Mouse (Mus musculus) liver, embryonic 15.5 days (tissue): ENCODE measurements at regions not wholly inside any gene's neighbourhood (a gene's known extent, or its start where the extent isn't known, plus 50 kb on each side); places are given as distances from the start of the nearest gene placed in this dataset.

Source experiments
- ATAC-seq: fragments of 200-750 bp; cut with Nextera tagmentation; 2 replicates; pipeline ENCODE4 v1.8.0; 2017; ENCODE audit warnings: moderate number of reproducible peaks, mild to moderate bottlenecking, moderate library complexity; ENCODE audit not compliant: insufficient read depth
- H3K27ac ChIP-seq: fragments of 300-500 bp; sonication (generic); replicated peaks from 2 replicates; pipeline ENCODE4 v1.5.1; 2015; ENCODE audit warnings: mild to moderate bottlenecking, inconsistent platforms
- H3K27me3 ChIP-seq: fragments of 300-500 bp; sonication (generic); 2 replicates; pipeline ENCODE4 v1.6.1; 2015; ENCODE audit warnings: mild to moderate bottlenecking, inconsistent platforms
- H3K36me3 ChIP-seq: fragments of 300-500 bp; sonication (generic); replicated peaks from 2 replicates; pipeline ENCODE4 v1.6.1; 2015; ENCODE audit warnings: moderate library complexity, mild to moderate bottlenecking, inconsistent platforms
- H3K4me1 ChIP-seq: fragments of 300-500 bp; sonication (generic); replicated peaks from 2 replicates; pipeline ENCODE4 v1.6.1; 2015; ENCODE audit warnings: inconsistent platforms
- H3K4me2 ChIP-seq: fragments of 300-500 bp; sonication (generic); 2 replicates; pipeline ENCODE4 v1.6.1; 2015; ENCODE audit warnings: moderate library complexity, mild to moderate bottlenecking, inconsistent platforms
- H3K4me3 ChIP-seq: fragments of 300-500 bp; sonication (generic); replicated peaks from 2 replicates; pipeline ENCODE4 v1.5.1; 2015; ENCODE audit warnings: mild to moderate bottlenecking, inconsistent platforms
- H3K9ac ChIP-seq: fragments of 300-500 bp; sonication (generic); 2 replicates; pipeline ENCODE4 v1.6.1; 2015; ENCODE audit warnings: moderate library complexity, mild to moderate bottlenecking, inconsistent platforms
- H3K9me3 ChIP-seq: fragments of 300-500 bp; sonication (generic); replicated peaks from 2 replicates; pipeline ENCODE4 v1.6.1; 2016; ENCODE audit warnings: inconsistent platforms
- WGBS: fragments of 180-500 bp; shearing (Covaris S2); methylation state at CpG from one replicate; pipeline ENCODE4 v1.1.7; 2015; ENCODE audit warnings: mixed read lengths; ENCODE audit not compliant: insufficient replicate concordance; 5-methylcytosine and 5-hydroxymethylcytosine counted together

- no peak overlapping the region for H3K4me3 ChIP-seq
- H3K4me1 ChIP-seq = no peaks in the 10 kb centered on the region
- WGBS = 50% methylated on average over 7 of the region's 7 CpGs
- H3K4me2 ChIP-seq = no peak overlapping the region
- no peaks in the 10 kb centered on the region for H3K27me3 ChIP-seq
- no peak for ATAC-seq
- H3K9ac ChIP-seq = no peak overlapping the region
- H3K36me3 ChIP-seq = no peaks in the 10 kb centered on the region
- H3K27ac ChIP-seq = no peak overlapping the region
- no peaks in the 10 kb centered on the region for H3K9me3 ChIP-seq
These were observed 312.7 kb upstream of the Irx4 start for GRCm38 (mm10) chr13:72947374-72948165.

GRCm38 (mm10) chr13:72958616-72959518 is 301.4 kb upstream of the Irx4 start:
- Histone ChIP-seq H3K36me3 (no peaks in the 10 kb centered on the region), H3K4me2 (no peak overlapping the region), H3K9me3 (no peaks in the 10 kb centered on the region), H3K9ac (no peak overlapping the region), H3K27ac (no peak overlapping the region), H3K4me1 (no peaks in the 10 kb centered on the region), H3K27me3 (no peaks in the 10 kb centered on the region), H3K4me3 (no peak overlapping the region)
- 36% methylated on average over 15 of the region's 15 CpGs for WGBS
- ATAC-seq = no peak

GRCm38 (mm10) chr13:72961291-72961690 is 299.0 kb upstream of the Irx4 start:
- Histone ChIP-seq H3K27me3 (no peaks in the 10 kb centered on the region), H3K9ac (no peak overlapping the region), H3K4me1 (no peaks in the 10 kb centered on the region), H3K36me3 (no peaks in the 10 kb centered on the region), H3K27ac (no peak overlapping the region), H3K4me2 (no peak overlapping the region), H3K9me3 (no peaks in the 10 kb centered on the region), H3K4me3 (no peak overlapping the region)
- no peak for ATAC-seq
- 63% methylated on average over 3 of the region's 3 CpGs for WGBS

DNA sequence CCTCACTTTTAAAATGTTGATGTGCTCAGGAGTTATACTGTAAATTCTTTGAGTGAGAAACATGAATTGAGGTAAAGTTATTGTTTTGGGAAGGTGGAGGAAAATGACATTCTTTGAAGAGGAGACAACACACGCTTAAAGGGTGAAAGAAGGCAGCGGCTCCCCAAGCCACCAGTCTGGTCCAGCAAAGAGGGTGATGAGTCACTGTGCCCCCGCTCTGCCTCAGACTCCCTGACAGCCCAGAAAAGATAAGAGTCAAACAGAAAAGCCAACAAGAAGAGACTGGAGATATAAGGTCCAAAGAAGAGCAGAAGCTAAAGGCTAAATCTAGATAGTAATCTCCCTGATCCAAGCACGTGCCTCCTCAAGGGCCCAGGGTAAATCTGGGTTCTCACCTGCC is 288.1 kb upstream of the Irx4 start:
- 64% methylated on average over 4 of the region's 4 CpGs for WGBS
- Histone ChIP-seq H3K27me3 (no peaks in the 10 kb centered on the region), H3K9me3 (no peaks in the 10 kb centered on the region), H3K4me2 (no peak overlapping the region), H3K9ac (no peak overlapping the region), H3K36me3 (no peaks in the 10 kb centered on the region), H3K4me1 (no peaks in the 10 kb centered on the region), H3K27ac (no peak overlapping the region), H3K4me3 (no peak overlapping the region)
- ATAC-seq = no peak

GRCm38 (mm10) chr13:72972894-72973293 is 287.4 kb upstream of the Irx4 start:
- Histone ChIP-seq H3K9ac (no peak overlapping the region), H3K27me3 (no peaks in the 10 kb centered on the region), H3K4me2 (no peak overlapping the region), H3K27ac (no peak overlapping the region), H3K9me3 (no peaks in the 10 kb centered on the region), H3K4me1 (no peaks in the 10 kb centered on the region), H3K36me3 (no peaks in the 10 kb centered on the region), H3K4me3 (no peak overlapping the region)
- 21% methylated on average over 1 of the region's 1 CpGs for WGBS
- no peak for ATAC-seq

- Histone ChIP-seq H3K27ac (no peak overlapping the region), H3K4me1 (no peaks in the 10 kb centered on the region), H3K27me3 (no peaks in the 10 kb centered on the region), H3K9me3 (no peaks in the 10 kb centered on the region), H3K4me2 (no peak overlapping the region), H3K9ac (no peak overlapping the region), H3K4me3 (no peak overlapping the region), H3K36me3 (no peaks in the 10 kb centered on the region)
- 38% methylated on average over 6 of the region's 6 CpGs for WGBS
- no peak for ATAC-seq
These were observed 283.1 kb upstream of the Irx4 start for GRCm38 (mm10) chr13:72977213-72977612.

GRCm38 (mm10) chr13:72977971-72978370 is 282.3 kb upstream of the Irx4 start:
- Histone ChIP-seq H3K4me1 (no peaks in the 10 kb centered on the region), H3K27me3 (no peaks in the 10 kb centered on the region), H3K36me3 (no peaks in the 10 kb centered on the region), H3K9ac (no peak overlapping the region), H3K27ac (no peak overlapping the region), H3K9me3 (no peaks in the 10 kb centered on the region), H3K4me3 (no peak overlapping the region), H3K4me2 (no peak overlapping the region)
- ATAC-seq = no peak
- WGBS = 49% methylated on average over 3 of the region's 3 CpGs

DNA sequence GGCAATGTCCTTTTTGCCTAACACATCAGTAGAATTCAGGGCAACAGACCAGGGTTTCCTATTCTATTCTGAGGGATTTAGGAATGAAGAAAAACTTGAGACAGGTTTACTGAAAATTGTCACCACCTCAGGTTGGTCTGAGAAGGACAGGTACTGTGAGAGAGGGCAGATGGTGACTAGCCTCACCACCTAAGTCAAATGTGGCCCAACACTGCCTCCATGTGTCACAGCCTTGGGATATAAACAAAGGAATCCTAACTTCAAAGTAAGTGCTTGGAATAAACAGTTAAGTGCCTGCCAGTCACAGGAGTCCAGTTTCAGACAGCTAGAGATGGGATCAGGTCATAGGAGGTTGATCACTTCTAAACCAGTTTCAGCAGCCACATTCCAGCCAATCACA is 281.3 kb upstream of the Irx4 start:
- no peaks in the 10 kb centered on the region for H3K4me1 ChIP-seq
- H3K9me3 ChIP-seq = no peaks in the 10 kb centered on the region
- no peak overlapping the region for H3K9ac ChIP-seq
- no peak overlapping the region for H3K4me2 ChIP-seq
- H3K36me3 ChIP-seq = no peaks in the 10 kb centered on the region
- no peak overlapping the region for H3K27ac ChIP-seq
- H3K4me3 ChIP-seq = no peak overlapping the region
- no peaks in the 10 kb centered on the region for H3K27me3 ChIP-seq
- ATAC-seq = no peak

DNA sequence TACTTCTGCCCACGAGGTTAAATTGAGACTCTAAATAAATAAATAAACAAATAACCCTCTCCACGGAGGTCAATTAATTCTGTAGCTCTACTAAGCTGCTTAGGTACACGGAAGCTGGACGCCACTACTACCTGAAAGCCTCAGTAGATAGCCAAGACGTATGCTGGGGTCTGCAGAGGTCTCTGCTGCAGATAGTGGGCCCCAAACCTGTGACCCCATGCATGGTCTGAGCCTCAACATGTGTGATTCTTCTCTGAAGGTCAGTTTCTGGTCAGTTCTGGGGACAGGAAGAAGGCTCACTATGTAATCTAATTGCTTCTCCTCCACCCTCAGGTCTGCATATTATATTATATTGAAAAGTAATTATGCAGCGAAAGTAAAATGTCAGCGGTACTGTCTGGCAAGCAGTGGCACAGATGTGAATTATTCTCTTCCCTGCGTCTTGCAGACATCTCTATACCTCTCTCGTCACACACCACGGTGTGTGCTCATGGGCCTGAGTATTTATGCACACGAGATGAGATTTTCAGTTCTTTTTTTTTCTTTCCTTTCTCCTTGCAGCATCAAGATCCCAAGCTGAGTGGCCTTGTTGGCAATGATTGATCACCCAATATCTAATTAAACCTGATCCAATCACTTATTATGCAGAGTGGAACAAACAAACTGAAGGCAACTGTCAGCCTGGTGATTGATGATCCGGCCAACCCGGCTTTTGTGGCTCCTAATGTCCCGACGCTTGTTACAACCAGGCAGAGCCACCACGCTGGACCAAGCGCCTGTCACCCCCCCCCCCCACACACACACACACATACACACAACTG is 267.5 kb upstream of the Irx4 start:
- ATAC-seq = no peak
- Histone ChIP-seq H3K27me3 (no peaks in the 10 kb centered on the region), H3K27ac (no peak overlapping the region), H3K9ac (no peak overlapping the region), H3K4me1 (no peaks in the 10 kb centered on the region), H3K4me3 (no peak overlapping the region), H3K9me3 (no peaks in the 10 kb centered on the region), H3K36me3 (no peaks in the 10 kb centered on the region), H3K4me2 (no peak overlapping the region)
- 60% methylated on average over 17 of the region's 17 CpGs for WGBS

DNA sequence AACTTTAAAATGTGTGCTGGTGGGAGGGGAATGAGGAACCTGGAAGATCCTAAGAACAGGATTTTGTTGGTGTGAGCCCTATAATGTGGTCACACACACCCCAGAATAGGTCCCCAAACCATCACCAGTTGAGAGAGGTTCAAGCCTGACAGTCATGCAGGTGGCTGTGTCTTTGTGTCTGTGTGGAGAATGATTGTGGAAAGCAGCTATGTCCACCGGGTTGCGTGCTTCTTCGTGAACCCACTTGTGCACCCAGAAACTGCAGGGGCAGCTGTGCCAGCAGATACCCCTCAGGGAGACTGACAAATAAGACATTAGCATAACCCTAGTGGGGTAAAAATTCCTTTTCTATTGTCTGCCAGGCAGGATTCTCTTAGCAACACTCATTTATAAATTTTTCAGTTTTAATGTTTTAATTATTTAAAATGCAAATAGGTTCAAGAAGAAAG is 266.8 kb upstream of the Irx4 start:
- no peak overlapping the region for H3K4me3 ChIP-seq

GRCm38 (mm10) chr13:72994538-72994937 is 265.7 kb upstream of the Irx4 start:
- H3K27ac ChIP-seq = no peak overlapping the region
- no peak overlapping the region for H3K4me2 ChIP-seq
- ATAC-seq = no peak
- H3K9me3 ChIP-seq = no peaks in the 10 kb centered on the region
- no peaks in the 10 kb centered on the region for H3K4me1 ChIP-seq
- no peaks in the 10 kb centered on the region for H3K27me3 ChIP-seq
- no peak overlapping the region for H3K4me3 ChIP-seq
- H3K9ac ChIP-seq = no peak overlapping the region
- no peaks in the 10 kb centered on the region for H3K36me3 ChIP-seq

More for the DNA sequence above, 266.8 kb upstream of the Irx4 start:
- H3K4me1 ChIP-seq = no peaks in the 10 kb centered on the region
- H3K27me3 ChIP-seq = no peaks in the 10 kb centered on the region
- no peaks in the 10 kb centered on the region for H3K36me3 ChIP-seq
- WGBS = 65% methylated on average over 3 of the region's 3 CpGs
- no peak overlapping the region for H3K9ac ChIP-seq
- ATAC-seq = no peak
- H3K4me2 ChIP-seq = no peak overlapping the region
- H3K27ac ChIP-seq = no peak overlapping the region
- H3K9me3 ChIP-seq = no peaks in the 10 kb centered on the region
